Mouse (Mus musculus) limb, embryonic 13.5 days (tissue): ENCODE measurements around the gene Gtsf1l. TPM values are rescaled to one million over a fixed set of nuclear protein-coding genes. Genes with fewer than 3 reads are reported as not detected.

Experiments
- ATAC-seq: fragments of 200-750 bp; cut with Nextera tagmentation; 2 replicates; pipeline ENCODE4 v1.8.0; 2017; ENCODE audit warnings: low read depth, moderate number of reproducible peaks, moderate TSS enrichment; ENCODE audit not compliant: low FRiP score
- H3K27ac ChIP-seq: fragments of 300-500 bp; sonication (generic); 2 replicates; pipeline ENCODE4 v1.5.1; 2015; ENCODE audit warnings: inconsistent platforms, mild to moderate bottlenecking, moderate library complexity
- H3K27me3 ChIP-seq: fragments of 300-500 bp; sonication (generic); 2 replicates; pipeline ENCODE4 v1.6.1; 2015; ENCODE audit warnings: mild to moderate bottlenecking, inconsistent platforms
- H3K36me3 ChIP-seq: fragments of 300-500 bp; sonication (generic); 2 replicates; pipeline ENCODE4 v1.6.1; 2015; ENCODE audit warnings: inconsistent platforms, mild to moderate bottlenecking, moderate library complexity
- H3K4me1 ChIP-seq: fragments of 300-500 bp; sonication (generic); 2 replicates; pipeline ENCODE4 v1.6.1; 2015; ENCODE audit warnings: inconsistent platforms
- H3K4me2 ChIP-seq: fragments of 300-500 bp; sonication (generic); replicated peaks from 2 replicates; pipeline ENCODE4 v1.6.1; 2015; ENCODE audit warnings: inconsistent platforms, mild to moderate bottlenecking, moderate library complexity
- H3K4me3 ChIP-seq: fragments of 300-500 bp; sonication (generic); 2 replicates; pipeline ENCODE4 v1.5.1; 2015; ENCODE audit warnings: moderate library complexity, mild to moderate bottlenecking, inconsistent platforms
- H3K9ac ChIP-seq: fragments of 300-500 bp; sonication (generic); 2 replicates; pipeline ENCODE4 v1.6.1; 2015; ENCODE audit warnings: mild to moderate bottlenecking, inconsistent platforms
- H3K9me3 ChIP-seq: fragments of 300-500 bp; sonication (generic); 2 replicates; pipeline ENCODE4 v1.6.1; 2016; ENCODE audit warnings: inconsistent platforms
- WGBS: fragments of 180-500 bp; shearing (Covaris S2); methylation state at CpG from one replicate; pipeline ENCODE4 v1.1.7; 2015; 5-methylcytosine and 5-hydroxymethylcytosine counted together
- polyA plus RNA-seq: library from polyadenylated mRNA; unstranded; fragments of >200 nt; fragmentation: Nextera tagmentation; extraction: Ambion mirVana; gene quantifications from 2 replicates; pipeline ENCODE4 v1.2.1, GENCODE M21; 2015

Gene Gtsf1l
- polyA plus RNA-seq, 1 experiment from 2014 or later, result not detected

GRCm38 (mm10) chr2:163082591-163082990 lies 5.1 kb downstream of the Gtsf1l start:
- no peak overlapping the region for H3K27ac ChIP-seq
- H3K9me3 ChIP-seq, result no peaks in the 10 kb centered on the region
- peaks cover 30% of the 10 kb centered on the region for H3K36me3 ChIP-seq
- no peak overlapping the region for H3K4me3 ChIP-seq
- no peak overlapping the region for H3K9ac ChIP-seq
- WGBS, result 53% methylated on average over 5 of the region's 5 CpGs
- H3K27me3 ChIP-seq, result no peaks in the 10 kb centered on the region
- no peak overlapping the region for H3K4me2 ChIP-seq
- no peak for ATAC-seq
- no peaks in the 10 kb centered on the region for H3K4me1 ChIP-seq

GRCm38 (mm10) chr2:163079041-163079440 lies 8.6 kb downstream of the Gtsf1l start:
- Histone ChIP-seq H3K27ac (no peak overlapping the region), H3K27me3 (no peaks in the 10 kb centered on the region), H3K4me3 (no peak overlapping the region), H3K9ac (no peak overlapping the region), H3K36me3 (peaks cover 57% of the 10 kb centered on the region), H3K4me2 (no peak overlapping the region), H3K4me1 (no peaks in the 10 kb centered on the region), H3K9me3 (no peaks in the 10 kb centered on the region)
- WGBS, result 93% methylated on average over 4 of the region's 4 CpGs
- ATAC-seq, result no peak

- Histone ChIP-seq H3K27ac (no peak overlapping the region), H3K36me3 (peaks cover 70% of the 10 kb centered on the region), H3K4me3 (no peak overlapping the region), H3K4me2 (no peak overlapping the region), H3K4me1 (no peaks in the 10 kb centered on the region), H3K27me3 (no peaks in the 10 kb centered on the region), H3K9ac (no peak overlapping the region), H3K9me3 (no peaks in the 10 kb centered on the region)
- 90% methylated on average over 3 of the region's 3 CpGs for WGBS
- ATAC-seq, result no peak
Observed at GRCm38 (mm10) chr2:163075234-163075633, 12.4 kb downstream of the Gtsf1l start.

- 90% methylated on average over 12 of the region's 12 CpGs for WGBS
- H3K27ac ChIP-seq, result no peak overlapping the region
- no peaks in the 10 kb centered on the region for H3K27me3 ChIP-seq
- H3K4me2 ChIP-seq, result no peak overlapping the region
- peaks cover 71% of the 10 kb centered on the region for H3K36me3 ChIP-seq
- H3K4me3 ChIP-seq, result no peak overlapping the region
- no peak for ATAC-seq
- no peak overlapping the region for H3K9ac ChIP-seq
- no peaks in the 10 kb centered on the region for H3K4me1 ChIP-seq
- no peaks in the 10 kb centered on the region for H3K9me3 ChIP-seq
Observed at GRCm38 (mm10) chr2:163074808-163075207, 12.8 kb downstream of the Gtsf1l start.

- Histone ChIP-seq H3K4me2 (no peak overlapping the region), H3K27me3 (no peaks in the 10 kb centered on the region), H3K4me1 (no peaks in the 10 kb centered on the region), H3K9me3 (no peaks in the 10 kb centered on the region), H3K36me3 (peaks cover 64% of the 10 kb centered on the region), H3K27ac (no peak overlapping the region), H3K9ac (no peak overlapping the region), H3K4me3 (no peak overlapping the region)
- 74% methylated on average over 7 of the region's 7 CpGs for WGBS
- no peak for ATAC-seq
Observed at GRCm38 (mm10) chr2:163074006-163074405, 13.6 kb downstream of the Gtsf1l start.

- no peak for ATAC-seq
- no peaks in the 10 kb centered on the region for H3K9me3 ChIP-seq
- H3K9ac ChIP-seq, result no peak overlapping the region
- no peak overlapping the region for H3K27ac ChIP-seq
- peaks cover 67% of the 10 kb centered on the region for H3K36me3 ChIP-seq
- no peaks in the 10 kb centered on the region for H3K4me1 ChIP-seq
- 85% methylated on average over 9 of the region's 9 CpGs for WGBS
- H3K4me2 ChIP-seq, result no peak overlapping the region
- H3K27me3 ChIP-seq, result no peaks in the 10 kb centered on the region
- no peak overlapping the region for H3K4me3 ChIP-seq
Observed at GRCm38 (mm10) chr2:163073023-163073757, 14.5 kb downstream of the Gtsf1l start.

- H3K27me3 ChIP-seq, result no peaks in the 10 kb centered on the region
- H3K36me3 ChIP-seq, result peaks cover 58% of the 10 kb centered on the region
- no peak for ATAC-seq
- H3K4me2 ChIP-seq, result no peak overlapping the region
- no peak overlapping the region for H3K9ac ChIP-seq
- H3K4me3 ChIP-seq, result no peak overlapping the region
- WGBS, result 74% methylated on average over 3 of the region's 3 CpGs
- H3K27ac ChIP-seq, result no peak overlapping the region
- no peaks in the 10 kb centered on the region for H3K4me1 ChIP-seq
- H3K9me3 ChIP-seq, result no peaks in the 10 kb centered on the region
Observed at GRCm38 (mm10) chr2:163071590-163071989, 16.1 kb downstream of the Gtsf1l start.

- Histone ChIP-seq H3K9me3 (no peaks in the 10 kb centered on the region), H3K27ac (no peak overlapping the region), H3K4me1 (no peaks in the 10 kb centered on the region), H3K4me3 (no peak overlapping the region), H3K36me3 (peaks cover 63% of the 10 kb centered on the region), H3K9ac (no peak overlapping the region), H3K4me2 (no peak overlapping the region), H3K27me3 (no peaks in the 10 kb centered on the region)
- 87% methylated on average over 3 of the region's 3 CpGs for WGBS
- no peak for ATAC-seq
Observed at GRCm38 (mm10) chr2:163070213-163070612, 17.4 kb downstream of the Gtsf1l start.

- no peak for ATAC-seq
- Histone ChIP-seq H3K36me3 (peaks cover 59% of the 10 kb centered on the region), H3K4me1 (no peaks in the 10 kb centered on the region), H3K4me2 (no peak overlapping the region), H3K4me3 (no peak overlapping the region), H3K9ac (no peak overlapping the region), H3K9me3 (no peaks in the 10 kb centered on the region), H3K27ac (no peak overlapping the region), H3K27me3 (no peaks in the 10 kb centered on the region)
- 90% methylated on average over 1 of the region's 1 CpGs for WGBS
Observed at GRCm38 (mm10) chr2:163067233-163067632, 20.4 kb downstream of the Gtsf1l start.

- Histone ChIP-seq H3K9ac (no peak overlapping the region), H3K4me3 (no peak overlapping the region), H3K36me3 (peaks cover 56% of the 10 kb centered on the region), H3K4me1 (no peaks in the 10 kb centered on the region), H3K9me3 (no peaks in the 10 kb centered on the region), H3K4me2 (no peak overlapping the region), H3K27me3 (no peaks in the 10 kb centered on the region), H3K27ac (no peak overlapping the region)
- 93% methylated on average over 6 of the region's 6 CpGs for WGBS
- no peak for ATAC-seq
Observed at GRCm38 (mm10) chr2:163066326-163066725, 21.3 kb downstream of the Gtsf1l start.

- Histone ChIP-seq H3K9ac (no peak overlapping the region), H3K4me2 (no peak overlapping the region), H3K4me3 (no peak overlapping the region), H3K4me1 (no peaks in the 10 kb centered on the region), H3K9me3 (no peaks in the 10 kb centered on the region), H3K27ac (no peak overlapping the region), H3K36me3 (peaks cover 31% of the 10 kb centered on the region), H3K27me3 (no peaks in the 10 kb centered on the region)
- no peak for ATAC-seq
- 75% methylated on average over 6 of the region's 6 CpGs for WGBS
Observed at GRCm38 (mm10) chr2:163062119-163062508, 25.5 kb downstream of the Gtsf1l start.

- WGBS, result 83% methylated on average over 8 of the region's 8 CpGs
- H3K9me3 ChIP-seq, result no peaks in the 10 kb centered on the region
- no peak overlapping the region for H3K4me2 ChIP-seq
- H3K27ac ChIP-seq, result no peak overlapping the region
- H3K4me3 ChIP-seq, result no peak overlapping the region
- H3K27me3 ChIP-seq, result no peaks in the 10 kb centered on the region
- no peak overlapping the region for H3K9ac ChIP-seq
- H3K4me1 ChIP-seq, result no peaks in the 10 kb centered on the region
- ATAC-seq, result no peak
- H3K36me3 ChIP-seq, result peaks cover 31% of the 10 kb centered on the region
Observed at GRCm38 (mm10) chr2:163061203-163062118, 26.2 kb downstream of the Gtsf1l start.
